Mouse (Mus musculus): ENCODE measurements at regions not wholly inside any gene's neighbourhood (a gene's known extent, or its start where the extent isn't known, plus 50 kb on each side); places are given as distances from the start of the nearest gene placed in this dataset.
"Not testable (repeated sequence)": the region's sequence is repeated elsewhere in the genome, so short reads cannot be mapped to it uniquely, and the experiment has no call there.

DNA sequence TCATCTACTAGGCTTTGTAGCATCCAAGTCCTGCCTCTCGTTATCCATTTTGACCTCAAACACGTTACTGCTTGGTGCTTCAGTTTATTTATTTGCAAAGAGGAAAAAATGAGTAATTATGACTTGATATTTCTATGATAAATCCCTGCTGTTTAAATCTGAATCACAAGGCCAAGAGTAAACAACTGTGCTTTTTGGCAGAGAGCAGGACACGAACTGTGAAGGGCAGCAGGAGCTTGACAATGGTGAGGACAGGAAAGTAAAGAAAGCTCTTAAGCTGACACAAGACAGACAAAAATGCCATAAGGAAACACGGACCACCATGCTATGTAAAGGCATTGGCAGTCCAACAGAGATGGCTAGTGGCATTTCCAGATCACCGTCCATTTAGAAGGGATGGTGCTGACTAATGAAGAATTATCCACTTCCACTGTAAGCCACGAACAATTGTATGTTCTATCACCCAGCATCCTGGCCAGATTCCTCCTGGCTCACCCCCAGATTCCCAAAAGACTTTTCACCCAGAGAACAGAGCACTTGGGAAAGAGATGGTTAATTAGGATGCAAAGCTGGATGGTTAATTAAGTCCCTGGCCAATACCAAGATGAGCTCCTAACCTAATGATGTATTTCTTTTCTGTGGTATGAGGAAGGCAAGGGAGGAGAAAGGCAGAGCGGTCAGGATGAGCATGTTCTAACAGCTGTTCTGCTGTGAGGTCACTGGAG, 476.1 kb upstream of the Cdh5 start:
- DNase-seq (ENCODE audit: low read depth, low spot score) = no peak

GRCm38 (mm10) chr8:103626446-103626845, 475.0 kb upstream of the Cdh5 start:
- no peak for DNase-seq (ENCODE audit: low read depth, low spot score)

DNA sequence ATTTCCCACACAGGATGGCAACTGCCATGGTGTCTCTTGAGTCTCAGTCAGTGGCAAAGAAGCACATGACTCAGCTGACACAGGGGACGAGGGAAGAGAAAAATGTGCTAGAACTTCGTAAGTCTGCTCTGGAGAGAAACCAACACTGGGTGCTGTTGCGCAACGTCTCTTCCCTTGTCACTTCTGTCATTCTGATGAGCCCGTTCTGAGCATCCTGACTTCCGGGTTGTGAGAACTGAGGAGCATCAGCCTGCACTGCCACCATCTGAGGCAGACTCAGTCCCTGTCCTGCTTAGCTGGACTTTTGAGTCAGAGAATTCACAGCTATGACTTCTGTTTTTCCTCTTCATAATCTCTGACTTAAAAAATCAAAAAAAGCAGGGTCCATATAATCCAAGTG, 468.9 kb upstream of the Cdh5 start:
- no peak for DNase-seq (ENCODE audit: low read depth, low spot score)

DNA sequence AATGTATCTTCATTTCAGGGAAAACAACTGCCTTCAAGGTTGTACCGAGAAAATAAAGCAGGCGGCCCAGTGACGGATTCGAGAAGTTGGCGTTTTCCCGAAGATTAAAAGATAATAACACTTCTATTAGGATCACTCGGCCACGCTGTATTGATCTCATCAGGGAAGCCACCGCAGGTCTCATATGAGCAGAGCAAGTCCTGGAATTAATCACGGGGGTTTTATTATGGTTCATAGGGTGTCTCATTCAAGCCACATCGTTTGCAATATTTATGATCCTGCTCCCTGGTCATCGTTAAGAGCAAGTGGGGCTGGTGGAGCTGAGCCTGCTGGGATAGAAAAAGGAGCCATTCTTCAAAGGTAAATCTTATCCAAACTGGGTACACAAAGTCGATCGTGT, 466.5 kb upstream of the Cdh5 start:
- DNase-seq (ENCODE audit: low read depth, low spot score) = no peak

DNA sequence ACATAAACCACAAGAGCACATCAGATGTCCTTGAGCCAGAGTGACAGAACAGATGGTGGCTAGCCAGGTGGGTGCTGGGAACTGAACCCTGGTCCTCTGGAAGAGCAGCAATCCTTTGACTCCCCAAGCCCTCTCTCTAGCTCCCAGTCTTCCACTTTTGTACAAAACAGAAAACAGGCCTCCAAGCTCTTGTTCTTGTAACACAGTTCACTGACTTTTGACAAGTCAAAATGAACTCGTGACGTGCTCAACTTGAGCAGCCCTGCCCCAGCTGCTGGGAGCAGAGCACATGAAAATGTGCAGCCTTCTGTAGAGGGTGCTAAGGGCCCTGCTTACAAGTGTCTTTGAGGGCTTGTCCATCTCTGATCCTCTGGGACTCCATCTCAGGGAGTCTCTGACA, 457.8 kb upstream of the Cdh5 start:
- no peak for DNase-seq (ENCODE audit: low read depth, low spot score)

GRCm38 (mm10) chr8:103644106-103644505, 457.3 kb upstream of the Cdh5 start:
- DNase-seq (ENCODE audit: low read depth, low spot score) = no peak

DNA sequence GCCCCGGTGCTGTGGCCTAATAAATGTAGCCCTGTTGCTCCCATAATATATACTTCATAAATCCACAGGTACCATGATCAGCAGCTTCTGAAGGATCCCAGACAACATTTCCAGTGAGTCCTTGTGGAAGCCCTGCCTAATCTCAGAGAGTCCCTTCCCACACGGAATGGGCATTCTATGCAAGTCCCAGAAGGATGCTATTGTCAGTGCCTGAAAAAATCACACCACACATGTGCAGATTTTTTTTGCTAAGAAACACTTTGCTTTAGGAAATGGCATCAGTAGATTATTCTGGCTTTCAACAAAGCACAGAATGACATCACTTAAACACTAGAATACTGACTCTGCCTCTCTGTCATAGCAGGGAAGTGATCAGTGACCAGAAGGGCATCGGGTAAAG, 456.6 kb upstream of the Cdh5 start:
- no peak for DNase-seq (ENCODE audit: low read depth, low spot score)

GRCm38 (mm10) chr8:103664796-103665195, 436.6 kb upstream of the Cdh5 start:
- no peak for DNase-seq (ENCODE audit: low read depth, low spot score)

DNA sequence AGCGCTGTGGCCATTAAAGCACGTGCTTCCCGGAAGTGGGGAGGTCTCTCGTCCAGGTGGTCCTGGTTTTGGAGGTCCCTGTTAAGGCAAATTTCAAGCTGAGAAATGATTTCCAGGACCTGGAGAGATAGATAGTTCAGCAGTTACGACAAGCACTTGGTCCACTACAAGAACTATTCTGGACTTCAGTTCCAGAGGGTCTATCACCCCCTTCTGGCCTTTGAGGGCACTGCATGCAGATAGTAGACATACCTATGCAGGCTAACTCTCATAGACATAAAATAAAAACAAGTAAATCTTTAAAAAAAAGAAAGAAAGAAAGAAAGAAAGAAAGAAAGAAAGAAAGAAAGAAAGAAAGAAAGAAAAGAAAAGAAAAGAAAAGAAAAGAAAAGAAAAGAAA, 415.2 kb upstream of the Cdh5 start:
- DNase-seq (ENCODE audit: low read depth, low spot score) = not testable (repeated sequence)

DNA sequence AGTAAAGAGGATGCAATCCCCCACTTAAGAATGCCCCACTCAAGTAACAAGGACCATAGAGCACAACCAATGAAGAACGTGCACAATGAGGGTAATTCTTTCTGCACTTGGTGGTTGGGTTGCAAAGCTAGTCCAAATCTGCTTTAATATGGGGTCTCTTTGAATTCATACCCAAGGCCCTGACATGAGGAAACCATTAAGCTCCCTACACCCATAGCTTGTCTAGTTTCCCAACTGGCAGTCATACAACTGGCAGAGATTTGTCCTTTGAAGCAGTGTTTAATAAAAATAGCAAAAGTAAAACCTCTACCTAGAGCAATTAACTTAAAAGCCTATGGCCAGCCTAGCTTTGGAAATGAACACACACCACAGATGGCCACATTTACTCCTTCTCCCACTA, 411.0 kb upstream of the Cdh5 start:
- DNase-seq (ENCODE audit: low read depth, low spot score) = no peak

DNA sequence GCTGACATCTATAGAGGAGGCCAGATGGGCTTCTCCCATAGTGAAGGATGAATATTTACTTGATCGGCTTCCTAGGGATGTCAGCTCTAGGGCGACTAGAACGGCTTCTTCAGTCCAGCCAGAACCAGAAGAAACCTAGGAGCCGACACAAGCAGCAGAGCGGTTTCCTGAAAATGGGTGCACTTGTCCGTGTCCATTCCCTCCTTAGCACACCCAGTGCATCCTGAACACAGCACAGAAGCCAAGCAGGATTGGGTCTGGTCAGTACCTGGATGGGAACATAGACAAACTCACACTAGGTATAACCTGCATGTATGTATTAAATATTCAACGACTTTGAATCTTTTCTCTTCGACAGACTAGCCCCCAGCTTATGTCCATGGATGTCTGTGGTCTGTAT, 407.9 kb upstream of the Cdh5 start:
- no peak for DNase-seq (ENCODE audit: low read depth, low spot score)

DNA sequence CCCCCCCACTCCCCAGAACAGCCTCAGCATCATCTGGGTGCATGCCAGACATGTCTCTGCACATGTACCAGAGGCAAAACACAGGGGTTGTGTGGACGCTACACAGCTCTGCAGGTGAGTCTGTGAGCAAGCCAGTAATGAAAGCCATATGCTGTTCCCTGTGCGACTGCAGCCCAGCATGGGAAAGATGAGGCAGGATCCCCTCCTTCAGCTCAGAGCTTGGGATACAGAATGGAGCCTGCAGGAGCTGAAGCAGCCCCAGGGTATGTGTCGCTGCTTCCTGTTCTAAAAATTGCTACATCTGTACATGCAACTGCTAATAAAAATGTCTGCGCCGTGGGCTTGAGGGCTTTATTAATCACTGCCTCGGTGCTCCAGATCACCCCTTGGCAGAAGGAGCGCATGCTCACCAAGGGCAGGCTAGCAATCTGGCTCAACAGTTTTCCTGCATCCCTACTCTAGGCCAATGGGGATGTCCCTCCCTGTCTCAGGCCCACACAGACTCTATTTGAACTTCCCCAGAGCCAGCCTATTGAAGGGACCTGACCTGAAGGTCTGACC, 407.0 kb upstream of the Cdh5 start:
- no peak for DNase-seq (ENCODE audit: low read depth, low spot score)

GRCm38 (mm10) chr8:103699016-103699520, 402.4 kb upstream of the Cdh5 start:
- peak; percentile 20 for DNase-seq (ENCODE audit: low read depth, low spot score)

DNA sequence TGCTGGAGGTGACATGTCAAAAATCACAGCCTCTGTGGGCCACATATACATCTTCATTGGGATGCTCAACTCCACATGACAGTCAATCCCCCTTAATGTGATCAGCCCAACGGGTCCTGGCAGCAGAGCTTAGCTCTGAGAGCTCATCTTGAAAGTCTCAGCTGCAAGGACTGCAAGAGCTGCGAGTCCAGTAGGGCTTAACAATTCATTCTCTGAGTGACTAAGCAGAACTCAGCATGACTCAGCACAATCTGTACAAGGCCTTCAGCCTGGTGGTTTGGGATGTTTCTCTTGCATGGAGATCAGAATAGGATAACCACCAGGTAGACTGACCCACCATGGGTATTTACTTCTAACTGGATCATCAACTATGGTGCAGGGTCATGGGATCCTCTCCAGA, 399.2 kb upstream of the Cdh5 start:
- DNase-seq (ENCODE audit: low read depth, low spot score) = no peak

- DNase-seq (ENCODE audit: low read depth, low spot score) = no peak
Observed at GRCm38 (mm10) chr8:103706084-103706483, 395.3 kb upstream of the Cdh5 start.

DNA sequence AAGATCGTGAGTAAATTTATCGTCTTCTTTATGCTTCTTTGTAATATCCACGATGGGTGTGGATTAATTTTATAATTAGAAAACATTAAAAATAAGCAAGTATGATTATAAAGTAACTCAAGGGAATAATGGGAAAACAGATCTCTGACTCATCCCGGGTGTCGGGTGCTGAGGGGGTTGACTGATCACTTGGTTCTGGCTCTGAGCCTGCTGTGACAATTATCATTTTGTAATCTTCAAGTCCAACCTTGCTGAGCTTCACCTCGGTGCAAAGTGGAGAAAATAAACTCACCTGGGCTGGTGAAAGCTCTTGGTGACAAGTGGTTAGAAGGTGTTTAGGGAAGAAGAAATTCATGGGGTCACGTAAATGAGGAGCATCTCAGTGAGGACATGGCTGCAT, 390.6 kb upstream of the Cdh5 start:
- not testable (repeated sequence) for DNase-seq (ENCODE audit: low read depth, low spot score)

DNA sequence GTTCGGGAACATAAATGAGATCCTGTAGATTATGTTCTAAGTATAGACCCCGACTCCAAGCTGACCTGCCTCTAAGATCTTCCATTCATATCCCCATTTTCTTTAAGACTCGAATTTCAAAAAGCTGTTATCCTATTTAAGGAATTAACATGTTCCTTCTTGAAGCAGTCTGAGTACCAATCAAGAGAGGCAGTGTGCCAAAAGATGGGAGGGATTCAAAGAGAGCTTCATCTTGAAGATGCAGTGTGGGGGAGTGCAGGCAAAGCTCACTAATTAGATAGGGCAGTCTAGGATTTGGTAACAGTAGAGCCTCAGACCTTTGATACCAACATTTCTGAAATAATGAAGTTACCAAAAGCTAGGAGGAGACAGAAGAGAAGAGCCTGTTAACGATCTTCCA, 383.7 kb upstream of the Cdh5 start:
- no peak for DNase-seq (ENCODE audit: low read depth, low spot score)

GRCm38 (mm10) chr8:103733466-103733865, 368.0 kb upstream of the Cdh5 start:
- no peak for DNase-seq (ENCODE audit: low read depth, low spot score)

DNA sequence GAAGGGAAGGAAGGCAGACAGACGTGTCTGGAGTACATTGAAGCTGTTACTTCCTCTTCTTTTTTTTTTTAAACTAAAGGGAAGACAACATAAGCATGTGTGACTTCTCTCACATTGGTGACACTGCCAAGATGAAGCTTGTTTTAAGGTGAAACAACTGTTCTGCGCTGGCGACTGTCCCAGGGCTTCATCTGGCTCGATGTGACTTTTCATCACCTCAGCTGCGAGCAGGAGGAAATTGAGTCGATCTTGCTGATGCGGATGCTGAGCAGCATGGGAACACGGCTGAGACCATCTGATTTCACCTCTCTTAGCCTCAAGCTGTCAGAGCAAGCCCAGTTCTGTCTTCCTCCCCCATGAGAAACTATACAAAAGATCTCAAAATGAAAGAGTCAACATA, 363.1 kb upstream of the Cdh5 start:
- peak; percentile 9 for DNase-seq (ENCODE audit: low read depth, low spot score)

GRCm38 (mm10) chr8:103741395-103741794, 360.0 kb upstream of the Cdh5 start:
- DNase-seq (ENCODE audit: low read depth, low spot score) = no peak

GRCm38 (mm10) chr8:103748734-103749133, 352.7 kb upstream of the Cdh5 start:
- DNase-seq (ENCODE audit: low read depth, low spot score) = no peak

GRCm38 (mm10) chr8:103750278-103751097, 350.9 kb upstream of the Cdh5 start:
- DNase-seq (ENCODE audit: low read depth, low spot score) = no peak

GRCm38 (mm10) chr8:103751161-103751560, 350.3 kb upstream of the Cdh5 start:
- no peak for DNase-seq (ENCODE audit: low read depth, low spot score)

Data from skeletal muscle tissue, adult 2 months (tissue).